Mouse (Mus musculus) C2C12 (cell line): ENCODE data around the gene Fbxl17.

ENCODE experiments used
- CTCF ChIP-seq: IDR thresholded peaks from one replicate; pipeline ENCODE4 v1.5.1; 2011; ENCODE audit not compliant: control insufficient read depth, insufficient read depth, insufficient read length
- MAX ChIP-seq: IDR thresholded peaks from one replicate; pipeline ENCODE4 v1.6.1; 2011; ENCODE audit warnings: mild to moderate bottlenecking, control low read depth
- MYOD1 ChIP-seq: IDR thresholded peaks from one replicate; pipeline ENCODE4 v1.6.1; 2011; ENCODE audit warnings: low read depth; ENCODE audit not compliant: control insufficient read depth, insufficient read length
- MYOG ChIP-seq: IDR thresholded peaks from one replicate; pipeline ENCODE4 v1.6.1; 2011; ENCODE audit not compliant: control insufficient read depth, insufficient read length; ENCODE audit errors: extremely low read depth
- USF1 ChIP-seq: IDR thresholded peaks from one replicate; pipeline ENCODE4 v1.6.1; 2011; ENCODE audit warnings: low read depth, mild to moderate bottlenecking, control low read depth, moderate library complexity

- TF ChIP-seq CTCF (no peak), MAX (no peak), MYOD1 (no peak), MYOG (no peak), USF1 (no peak)
Measured at GRCm38 (mm10) chr17:63145311-63145741, 354.5 kb downstream of the Fbxl17 start.
